Mouse (Mus musculus) bone marrow, adult 2 months (tissue): ENCODE measurements around the gene Gas7.

Source experiments
- CTCF ChIP-seq: fragments of 200-500 bp; IDR thresholded peaks from 2 replicates; pipeline ENCODE4 v1.5.1; 2011; ENCODE audit warnings: low read length, control low read depth; ENCODE audit not compliant: control insufficient read depth, insufficient read depth
- POLR2A ChIP-seq: fragments of 200-500 bp; IDR thresholded peaks from 2 replicates; pipeline ENCODE4 v1.6.1; 2011; ENCODE audit warnings: low read depth, mild to moderate bottlenecking, control low read depth, low read length, borderline replicate concordance; ENCODE audit not compliant: control insufficient read depth

DNA sequence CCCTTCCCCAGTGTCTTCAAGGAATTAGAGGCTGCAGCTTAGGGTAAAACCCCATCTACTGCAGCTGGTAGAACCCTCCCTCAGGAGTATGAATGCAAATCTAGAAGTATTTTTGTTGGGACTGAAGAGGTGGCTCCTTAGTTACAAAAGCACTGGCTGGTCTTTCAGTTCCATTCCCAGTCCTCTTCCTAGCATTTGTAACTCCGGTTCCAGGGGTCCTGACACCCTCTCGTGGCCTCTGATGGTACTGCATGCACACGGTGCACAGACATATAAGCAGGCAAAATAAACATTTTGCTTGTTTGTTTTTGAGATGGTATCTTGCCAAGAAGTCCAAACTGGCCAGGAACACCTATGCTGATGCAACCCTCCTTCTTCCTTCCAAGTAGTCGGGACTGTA is 23.4 kb upstream of the Gas7 start:
- TF ChIP-seq CTCF, result peak; percentile 20; the same call in 1 of the 2 replicates
- TF ChIP-seq POLR2A, result no peak
